Mouse (Mus musculus) ES-E14 (cell line): ENCODE results near the gene Kctd18.

Experiments used
- HCFC1 ChIP-seq: IDR thresholded peaks from 2 replicates; pipeline ENCODE4 v1.6.1; 2012; ENCODE audit warnings: low read length, inconsistent platforms, borderline replicate concordance; ENCODE audit not compliant: insufficient read depth
- MAFK ChIP-seq: IDR thresholded peaks from 2 replicates; pipeline ENCODE4 v1.6.1; 2014; ENCODE audit warnings: mild to moderate bottlenecking, low read depth, low read length, inconsistent platforms; ENCODE audit not compliant: insufficient read depth
- ZC3H11A ChIP-seq: IDR thresholded peaks from 2 replicates; pipeline ENCODE4 v1.6.1; 2012; ENCODE audit warnings: low read depth, mild to moderate bottlenecking, inconsistent platforms, low read length, borderline replicate concordance
- ZNF384 ChIP-seq: IDR thresholded peaks from 2 replicates; pipeline ENCODE4 v1.6.1; 2012; ENCODE audit warnings: low read depth, low read length, inconsistent platforms

GRCm38 (mm10) chr1:58049126-58049525 is 30.4 kb upstream of the Kctd18 start:
- TF ChIP-seq MAFK, result no peak
- TF ChIP-seq HCFC1, result no peak
- no peak for TF ChIP-seq ZNF384
- TF ChIP-seq ZC3H11A, result no peak
